Mouse (Mus musculus): ENCODE measurements around the gene Pakap. TPM values are rescaled to one million over a fixed set of nuclear protein-coding genes. Genes with fewer than 3 reads are reported as not detected.
A peak's percentile ranks its signal among the peaks of the same experiment; 100 is the strongest.

Gene Pakap
- polyA plus RNA-seq, 1 experiment from 2014 or later: 22.9 TPM

- no peak for DNase-seq (ENCODE audit: low spot score)
- ATAC-seq (replicated peaks; ENCODE audit: insufficient number of reproducible peaks, low FRiP score, low TSS enrichment, low read depth): no peak
- H3K4me1 ChIP-seq (ENCODE audit: control insufficient read depth, insufficient read depth, low read length): no peaks in the 10 kb centered on the region
- no peak overlapping the region for H3K27ac ChIP-seq (replicated peaks; ENCODE audit: low read depth, low read length)
- no peak overlapping the region for H3K9ac ChIP-seq (replicated peaks; ENCODE audit: low read length)
- no peak overlapping the region for H3K4me3 ChIP-seq (ENCODE audit: low read depth, low read length)
- 64% methylated on average over 4 of the region's 4 CpGs for WGBS
- no peaks in the 10 kb centered on the region for H3K36me3 ChIP-seq (replicated peaks; ENCODE audit: control insufficient read depth, insufficient read depth, low read depth, low read length)
- no peaks in the 10 kb centered on the region for H3K9me3 ChIP-seq (replicated peaks; ENCODE audit: control insufficient read depth, low read length)
- H3K4me2 ChIP-seq (ENCODE audit: low read depth, low read length): no peak overlapping the region
- no peaks in the 10 kb centered on the region for H3K27me3 ChIP-seq (ENCODE audit: control insufficient read depth, insufficient read depth, low read length)
Measured at GRCm38 (mm10) chr4:57672541-57672940, 104.6 kb downstream of the Pakap start.

- DNase-seq (ENCODE audit: low spot score): peak; percentile 91
- WGBS: 11% methylated on average over 12 of the region's 12 CpGs
- Histone ChIP-seq H3K9me3 (replicated peaks; ENCODE audit: control insufficient read depth, low read length) (no peaks in the 10 kb centered on the region), H3K4me2 (ENCODE audit: low read depth, low read length) (peak overlapping the region; percentile 36), H3K36me3 (replicated peaks; ENCODE audit: control insufficient read depth, insufficient read depth, low read depth, low read length) (no peaks in the 10 kb centered on the region), H3K27ac (replicated peaks; ENCODE audit: low read depth, low read length) (no peak overlapping the region), H3K27me3 (ENCODE audit: control insufficient read depth, insufficient read depth, low read length) (no peaks in the 10 kb centered on the region), H3K4me3 (ENCODE audit: low read depth, low read length) (no peak overlapping the region), H3K9ac (replicated peaks; ENCODE audit: low read length) (peak overlapping the region; percentile 4; the same call in 1 of the 2 replicates), H3K4me1 (ENCODE audit: control insufficient read depth, insufficient read depth, low read length) (no peaks in the 10 kb centered on the region)
- no peak; the same call in 1 of the 2 replicates for ATAC-seq (replicated peaks; ENCODE audit: insufficient number of reproducible peaks, low FRiP score, low TSS enrichment, low read depth)
Measured at GRCm38 (mm10) chr4:57672996-57673906, 105.3 kb downstream of the Pakap start.

GRCm38 (mm10) chr4:57674351-57674750 is 106.4 kb downstream of the Pakap start:
- ATAC-seq (replicated peaks; ENCODE audit: insufficient number of reproducible peaks, low FRiP score, low TSS enrichment, low read depth): no peak
- Histone ChIP-seq H3K27me3 (ENCODE audit: control insufficient read depth, insufficient read depth, low read length) (no peaks in the 10 kb centered on the region), H3K4me1 (ENCODE audit: control insufficient read depth, insufficient read depth, low read length) (no peaks in the 10 kb centered on the region), H3K9me3 (replicated peaks; ENCODE audit: control insufficient read depth, low read length) (no peaks in the 10 kb centered on the region), H3K4me3 (ENCODE audit: low read depth, low read length) (no peak overlapping the region), H3K9ac (replicated peaks; ENCODE audit: low read length) (no peak overlapping the region), H3K4me2 (ENCODE audit: low read depth, low read length) (no peak overlapping the region), H3K36me3 (replicated peaks; ENCODE audit: control insufficient read depth, insufficient read depth, low read depth, low read length) (no peaks in the 10 kb centered on the region), H3K27ac (replicated peaks; ENCODE audit: low read depth, low read length) (no peak overlapping the region)
- 74% methylated on average over 7 of the region's 7 CpGs for WGBS
- DNase-seq (ENCODE audit: low spot score): peak; percentile 13

- H3K9ac ChIP-seq (replicated peaks; ENCODE audit: low read length): peak overlapping the region; percentile 52
- H3K36me3 ChIP-seq (replicated peaks; ENCODE audit: control insufficient read depth, insufficient read depth, low read depth, low read length): no peaks in the 10 kb centered on the region
- no peak overlapping the region for H3K4me3 ChIP-seq (ENCODE audit: low read depth, low read length)
- no peaks in the 10 kb centered on the region for H3K27me3 ChIP-seq (ENCODE audit: control insufficient read depth, insufficient read depth, low read length)
- peak; percentile 71 for DNase-seq (ENCODE audit: low spot score)
- no peak overlapping the region for H3K27ac ChIP-seq (replicated peaks; ENCODE audit: low read depth, low read length)
- H3K4me2 ChIP-seq (ENCODE audit: low read depth, low read length): peak overlapping the region; percentile 5; the same call in 1 of the 2 replicates
- no peaks in the 10 kb centered on the region for H3K9me3 ChIP-seq (replicated peaks; ENCODE audit: control insufficient read depth, low read length)
- 4% methylated on average over 13 of the region's 13 CpGs for WGBS
- ATAC-seq (replicated peaks; ENCODE audit: insufficient number of reproducible peaks, low FRiP score, low TSS enrichment, low read depth): no peak
- H3K4me1 ChIP-seq (ENCODE audit: control insufficient read depth, insufficient read depth, low read length): no peaks in the 10 kb centered on the region
Measured at GRCm38 (mm10) chr4:57675387-57675786, 107.4 kb downstream of the Pakap start.

GRCm38 (mm10) chr4:57677916-57678315 is 109.9 kb downstream of the Pakap start:
- no peak for DNase-seq (ENCODE audit: low spot score)
- Histone ChIP-seq H3K36me3 (replicated peaks; ENCODE audit: control insufficient read depth, insufficient read depth, low read depth, low read length) (no peaks in the 10 kb centered on the region), H3K4me1 (ENCODE audit: control insufficient read depth, insufficient read depth, low read length) (no peaks in the 10 kb centered on the region), H3K9ac (replicated peaks; ENCODE audit: low read length) (no peak overlapping the region), H3K27ac (replicated peaks; ENCODE audit: low read depth, low read length) (no peak overlapping the region), H3K4me2 (ENCODE audit: low read depth, low read length) (no peak overlapping the region), H3K9me3 (replicated peaks; ENCODE audit: control insufficient read depth, low read length) (no peaks in the 10 kb centered on the region), H3K4me3 (ENCODE audit: low read depth, low read length) (no peak overlapping the region), H3K27me3 (ENCODE audit: control insufficient read depth, insufficient read depth, low read length) (no peaks in the 10 kb centered on the region)
- ATAC-seq (replicated peaks; ENCODE audit: insufficient number of reproducible peaks, low FRiP score, low TSS enrichment, low read depth): no peak
- WGBS: 87% methylated on average over 12 of the region's 12 CpGs

- Histone ChIP-seq H3K27ac (replicated peaks; ENCODE audit: low read depth, low read length) (no peak overlapping the region), H3K36me3 (replicated peaks; ENCODE audit: control insufficient read depth, insufficient read depth, low read depth, low read length) (no peaks in the 10 kb centered on the region), H3K9me3 (replicated peaks; ENCODE audit: control insufficient read depth, low read length) (no peaks in the 10 kb centered on the region), H3K4me1 (ENCODE audit: control insufficient read depth, insufficient read depth, low read length) (no peaks in the 10 kb centered on the region), H3K9ac (replicated peaks; ENCODE audit: low read length) (no peak overlapping the region), H3K27me3 (ENCODE audit: control insufficient read depth, insufficient read depth, low read length) (no peaks in the 10 kb centered on the region), H3K4me2 (ENCODE audit: low read depth, low read length) (no peak overlapping the region), H3K4me3 (ENCODE audit: low read depth, low read length) (no peak overlapping the region)
- no peak for DNase-seq (ENCODE audit: low spot score)
- ATAC-seq (replicated peaks; ENCODE audit: insufficient number of reproducible peaks, low FRiP score, low TSS enrichment, low read depth): no peak
- WGBS: 86% methylated on average over 9 of the region's 9 CpGs
Measured at GRCm38 (mm10) chr4:57678991-57679457, 111.0 kb downstream of the Pakap start.

- no peaks in the 10 kb centered on the region for H3K36me3 ChIP-seq (replicated peaks; ENCODE audit: control insufficient read depth, insufficient read depth, low read depth, low read length)
- no peak overlapping the region for H3K9ac ChIP-seq (replicated peaks; ENCODE audit: low read length)
- no peaks in the 10 kb centered on the region for H3K27me3 ChIP-seq (ENCODE audit: control insufficient read depth, insufficient read depth, low read length)
- WGBS: 84% methylated on average over 12 of the region's 12 CpGs
- no peaks in the 10 kb centered on the region for H3K4me1 ChIP-seq (ENCODE audit: control insufficient read depth, insufficient read depth, low read length)
- no peak overlapping the region for H3K4me2 ChIP-seq (ENCODE audit: low read depth, low read length)
- H3K4me3 ChIP-seq (ENCODE audit: low read depth, low read length): no peak overlapping the region
- H3K27ac ChIP-seq (replicated peaks; ENCODE audit: low read depth, low read length): no peak overlapping the region
- no peak for ATAC-seq (replicated peaks; ENCODE audit: insufficient number of reproducible peaks, low FRiP score, low TSS enrichment, low read depth)
- no peak for DNase-seq (ENCODE audit: low spot score)
- H3K9me3 ChIP-seq (replicated peaks; ENCODE audit: control insufficient read depth, low read length): no peaks in the 10 kb centered on the region
Measured at GRCm38 (mm10) chr4:57680186-57680585, 112.2 kb downstream of the Pakap start.

GRCm38 (mm10) chr4:57681511-57681910 is 113.5 kb downstream of the Pakap start:
- no peaks in the 10 kb centered on the region for H3K4me1 ChIP-seq (ENCODE audit: control insufficient read depth, insufficient read depth, low read length)
- H3K4me3 ChIP-seq (ENCODE audit: low read depth, low read length): no peak overlapping the region
- H3K4me2 ChIP-seq (ENCODE audit: low read depth, low read length): no peak overlapping the region
- DNase-seq (ENCODE audit: low spot score) (no peak), ATAC-seq (replicated peaks; ENCODE audit: insufficient number of reproducible peaks, low FRiP score, low TSS enrichment, low read depth) (no peak)
- no peaks in the 10 kb centered on the region for H3K36me3 ChIP-seq (replicated peaks; ENCODE audit: control insufficient read depth, insufficient read depth, low read depth, low read length)
- no peaks in the 10 kb centered on the region for H3K27me3 ChIP-seq (ENCODE audit: control insufficient read depth, insufficient read depth, low read length)
- 54% methylated on average over 12 of the region's 12 CpGs for WGBS
- H3K9ac ChIP-seq (replicated peaks; ENCODE audit: low read length): no peak overlapping the region
- H3K27ac ChIP-seq (replicated peaks; ENCODE audit: low read depth, low read length): no peak overlapping the region
- H3K9me3 ChIP-seq (replicated peaks; ENCODE audit: control insufficient read depth, low read length): no peaks in the 10 kb centered on the region

Data from embryonic facial prominence, embryonic 11.5 days (tissue).